Mouse (Mus musculus) CH12.LX (cell line): ENCODE results near the gene Eefsec. TPM values are rescaled to one million over a fixed set of nuclear protein-coding genes. Genes with fewer than 3 reads are reported as not detected.

Source experiments
- DNase-seq: peaks from one replicate; pipeline ENCODE4 v3.0.0-alpha.2; 2013; ENCODE audit errors: extremely low read depth
- H3K27ac ChIP-seq: 2 replicates; pipeline ENCODE4 v1.5.1; 2012; ENCODE audit warnings: low read depth, mild to moderate bottlenecking, control low read depth, moderate library complexity; ENCODE audit not compliant: insufficient read depth
- H3K27me3 ChIP-seq: replicated peaks from 2 replicates; pipeline ENCODE3; 2012; ENCODE audit warnings: inconsistent platforms
- H3K36me3 ChIP-seq, 2 experiments: replicated peaks in 1 of 2; 2 replicates each; pipeline versions ENCODE3 to v1.6.1; 2012; ENCODE audit warnings: inconsistent platforms in 1 of 2, low read length in 1 of 2, mild to moderate bottlenecking in 1 of 2, mixed read lengths in 1 of 2, moderate library complexity in 1 of 2; ENCODE audit not compliant: control insufficient read depth in 1 of 2, insufficient read depth in 1 of 2
- H3K4me1 ChIP-seq, 2 experiments: 2 replicates each; pipeline ENCODE4 v1.6.1; 2012; ENCODE audit warnings: inconsistent platforms in 1 of 2, moderate library complexity in 1 of 2; ENCODE audit not compliant: insufficient read depth in 2 of 2, control insufficient read depth in 1 of 2
- H3K4me2 ChIP-seq: 2 replicates; pipeline ENCODE4 v1.6.1; 2012; ENCODE audit warnings: low read depth, mild to moderate bottlenecking, control low read depth; ENCODE audit not compliant: poor library complexity, insufficient read depth, severe bottlenecking
- H3K4me3 ChIP-seq, 3 experiments: fragments of 150-350 bp in 1 of 3; sonication (generic) in 1 of 3; replicated peaks in 1 of 3; 2 replicates each; pipeline versions ENCODE3 to v1.5.1; 2011 to 2012; ENCODE audit warnings: low read depth in 2 of 3, low read length in 2 of 3, mild to moderate bottlenecking in 2 of 3, moderate library complexity in 2 of 3, control low read depth in 1 of 3, improper control_type of control experiment in 1 of 3, inconsistent platforms in 1 of 3, mixed read lengths in 1 of 3; ENCODE audit not compliant: poor library complexity in 1 of 3
- H3K79me2 ChIP-seq: replicated peaks from 2 replicates; pipeline ENCODE4 v1.6.1; 2012; ENCODE audit warnings: mild to moderate bottlenecking, moderate library complexity; ENCODE audit not compliant: control insufficient read depth, poor library complexity, insufficient read depth, severe bottlenecking; ENCODE audit errors: extremely low read depth
- H3K9ac ChIP-seq: 2 replicates; pipeline ENCODE4 v1.6.1; 2012; ENCODE audit warnings: low read depth, mild to moderate bottlenecking, control low read depth, moderate library complexity; ENCODE audit not compliant: insufficient read depth
- H3K9me3 ChIP-seq: replicated peaks from 2 replicates; pipeline ENCODE3; 2012; ENCODE audit warnings: low read length, inconsistent platforms, mixed read lengths
- CHD1 ChIP-seq: IDR thresholded peaks from 2 replicates; pipeline ENCODE4 v1.6.1; 2012; ENCODE audit warnings: low read depth, low read length, improper control_type of control experiment, inconsistent platforms
- E2F4 ChIP-seq: IDR thresholded peaks from 2 replicates; pipeline ENCODE4 v1.6.1; 2011; ENCODE audit warnings: low read depth, low read length, improper control_type of control experiment; ENCODE audit not compliant: insufficient replicate concordance
- MAFK ChIP-seq: IDR thresholded peaks from 2 replicates; pipeline ENCODE4 v1.6.1; 2011; ENCODE audit warnings: low read length, improper control_type of control experiment; ENCODE audit not compliant: insufficient replicate concordance
- MYC ChIP-seq: IDR thresholded peaks from 2 replicates; pipeline ENCODE4 v1.6.1; 2011; ENCODE audit warnings: low read depth, mild to moderate bottlenecking, improper control_type of control experiment, low read length
- NELFE ChIP-seq: IDR thresholded peaks from 2 replicates; pipeline ENCODE4 v1.6.1; 2011; ENCODE audit warnings: low read depth, low read length, improper control_type of control experiment
- POLR2A ChIP-seq: IDR thresholded peaks from 2 replicates; pipeline ENCODE4 v1.6.1; 2011; ENCODE audit warnings: low read depth, mild to moderate bottlenecking, improper control_type of control experiment, low read length
- POLR2AphosphoS2 ChIP-seq: IDR thresholded peaks from 2 replicates; pipeline ENCODE4 v1.6.1; 2011; ENCODE audit warnings: low read depth, low read length, improper control_type of control experiment
- TCF12 ChIP-seq: IDR thresholded peaks from 2 replicates; pipeline ENCODE4 v1.6.1; 2014; ENCODE audit warnings: low read depth, mild to moderate bottlenecking, inconsistent platforms, low read length, improper control_type of control experiment
- ZMIZ1 ChIP-seq: IDR thresholded peaks from 2 replicates; pipeline ENCODE4 v1.6.1; 2012; ENCODE audit warnings: low read depth, mild to moderate bottlenecking, inconsistent platforms, low read length, improper control_type of control experiment
- ZNF384 ChIP-seq: IDR thresholded peaks from 2 replicates; pipeline ENCODE4 v1.6.1; 2012; ENCODE audit warnings: low read depth, low read length, improper control_type of control experiment, inconsistent platforms
- dilution Hi-C: fragments of 300-500 bp; cut with MboI; formaldehyde crosslinking; loops from 2 replicates; pipeline ENCODE4 v1.14.3; 2020; ENCODE audit warnings: low sequenced_read_pairs; ENCODE audit not compliant: extremely low pct_unique_long_range_greater_than_20kb, extremely low pct_ligation_motif_present
- in situ Hi-C: fragments of 300-500 bp; cut with MboI; formaldehyde crosslinking; loops from 3 replicates; pipeline ENCODE4 v1.14.3; 2019; ENCODE audit warnings: low sequenced_read_pairs, low pct_ligation_motif_present, low pct_unique_long_range_greater_than_20kb, mixed read lengths
- polyA plus RNA-seq: library from polyadenylated mRNA; unstranded; fragments of >175 nt; gene quantifications from 2 replicates; pipeline ENCODE4 v1.2.1, GENCODE M21; 2012; ENCODE audit warnings: low read depth; ENCODE audit not compliant: insufficient read length
- total RNA-seq, 2 experiments: library from RNA; depleted of rRNA; stranded (reverse); fragments of 300-350 nt in 1 of 2; fragments of >200 nt in 1 of 2; gene quantifications; 2 replicates each; pipeline ENCODE4 v1.2.3; 2012 to 2014

Eefsec gene
- total and polyA plus RNA-seq, 3 experiments = 26.2 to 48.8 (median 32.1) TPM

- Histone ChIP-seq H3K36me3 (no peaks in the 10 kb centered on the region), H3K27ac (no peak overlapping the region), H3K79me2 (no peaks in the 10 kb centered on the region), H3K9ac (no peak overlapping the region), H3K4me2 (no peak overlapping the region), H3K27me3 (peaks cover 7% of the 10 kb centered on the region), H3K4me1 (no peaks in the 10 kb centered on the region), H3K4me3 (no peak overlapping the region), H3K9me3 (no peaks in the 10 kb centered on the region)
- dilution Hi-C loops (no loop called here), in situ Hi-C loops (no loop called here)
- TF ChIP-seq POLR2A = no peak
- DNase-seq = no peak
Observed at GRCm38 (mm10) chr6:88454545-88454944, 8.2 kb upstream of the Eefsec start.

- Histone ChIP-seq H3K4me2 (no peak overlapping the region), H3K27me3 (peaks cover 3% of the 10 kb centered on the region), H3K4me1 (peaks cover 7 to 34% of the 10 kb centered on the region in 2 experiments; a peak in 3 of 4 replicates), H3K27ac (no peak overlapping the region), H3K4me3 (no peak overlapping the region), H3K9me3 (no peaks in the 10 kb centered on the region), H3K36me3 (peaks cover 0 to 17% of the 10 kb centered on the region in 2 experiments), H3K9ac (no peak overlapping the region), H3K79me2 (peaks cover 4% of the 10 kb centered on the region)
- no peak for TF ChIP-seq CHD1
- TF ChIP-seq NELFE = no peak
- no peak for TF ChIP-seq MAFK
- TF ChIP-seq POLR2AphosphoS2 = no peak
- TF ChIP-seq MYC = no peak
- in situ Hi-C loops (no loop called here), dilution Hi-C loops (no loop called here)
- DNase-seq = no peak
Observed at GRCm38 (mm10) chr6:88447454-88447853, 1.1 kb upstream of the Eefsec start.

GRCm38 (mm10) chr6:88445661-88446060 is 678 bp downstream of the Eefsec start:
- dilution Hi-C loops = no loop called here

More at GRCm38 (mm10) chr6:88445661-88446060, 678 bp downstream of the Eefsec start:
- in situ Hi-C loops = no loop called here
- H3K9ac ChIP-seq = peak overlapping the region; percentile 76
- H3K27me3 ChIP-seq = no peaks in the 10 kb centered on the region
- no peak for DNase-seq
- H3K79me2 ChIP-seq = peaks cover 4% of the 10 kb centered on the region
- H3K4me1 ChIP-seq = peaks cover 7 to 35% of the 10 kb centered on the region in 2 experiments; a peak in 3 of 4 replicates
- H3K9me3 ChIP-seq = no peaks in the 10 kb centered on the region
- H3K4me2 ChIP-seq = peak overlapping the region; percentile 56; the same call in 1 of the 2 replicates
- H3K4me3 ChIP-seq = peak overlapping the region; percentile 89 to 95 (median 89)
- TF ChIP-seq MYC (no peak), ZNF384 (peak; percentile 43; the same call in 1 of the 2 replicates), E2F4 (no peak), TCF12 (no peak), ZMIZ1 (no peak)
- H3K27ac ChIP-seq = peak overlapping the region; percentile 60; the same call in 1 of the 2 replicates
- peaks cover 0 to 25% of the 10 kb centered on the region in 2 experiments for H3K36me3 ChIP-seq
